Mouse (Mus musculus): ENCODE data around the gene Gm9803. TPM values are rescaled to one million over a fixed set of nuclear protein-coding genes. Genes with fewer than 3 reads are reported as not detected.

Gm9803 gene
- polyA plus RNA-seq, 1 experiment, result 112 TPM

GRCm38 (mm10) chr10:43550923-43551322 is 27.0 kb downstream of the Gm9803 start:
- WGBS, result 55% methylated on average over 3 of the region's 3 CpGs
- Histone ChIP-seq H3K27me3 (ENCODE audit: control insufficient read depth, insufficient read depth, low read length) (no peaks in the 10 kb centered on the region), H3K27ac (ENCODE audit: insufficient read depth, low read depth, low read length) (no peak overlapping the region), H3K4me1 (ENCODE audit: control insufficient read depth, insufficient read depth, insufficient read length, low read length) (no peaks in the 10 kb centered on the region), H3K4me3 (ENCODE audit: low read depth, low read length) (no peak overlapping the region), H3K36me3 (ENCODE audit: control insufficient read depth, insufficient read depth, low read length) (no peaks in the 10 kb centered on the region)
- TF ChIP-seq POLR2A (IDR thresholded peaks at IDR 0.05; ENCODE audit: low read depth, low read length), result no peak
- no peak for TF ChIP-seq CTCF (IDR thresholded peaks at IDR 0.05; ENCODE audit: extremely low read depth, insufficient read length, insufficient replicate concordance, low read depth, low read length)

DNA sequence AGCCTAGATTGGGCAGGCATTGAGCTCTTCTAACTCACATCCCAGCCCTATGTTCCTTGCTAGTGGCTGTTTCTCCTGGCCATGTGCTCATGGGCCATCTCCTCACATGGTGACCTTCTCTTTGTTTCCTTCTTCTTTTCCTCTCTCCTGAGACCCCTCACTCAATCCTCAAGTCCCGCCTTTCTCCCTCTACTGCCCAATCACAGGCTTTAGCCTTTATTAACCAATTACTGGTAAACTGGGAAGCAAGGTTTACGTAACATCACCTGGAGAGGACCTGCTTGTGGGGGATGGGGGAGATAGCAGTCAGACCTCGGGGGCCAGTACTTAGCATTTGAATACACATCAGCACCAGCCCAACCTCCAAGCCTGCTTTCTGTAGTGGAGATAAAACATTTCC is 27.5 kb downstream of the Gm9803 start:
- no peak overlapping the region for H3K4me3 ChIP-seq (ENCODE audit: low read depth, low read length)
- no peak for TF ChIP-seq CTCF (IDR thresholded peaks at IDR 0.05; ENCODE audit: extremely low read depth, insufficient read length, insufficient replicate concordance, low read depth, low read length)
- TF ChIP-seq POLR2A (IDR thresholded peaks at IDR 0.05; ENCODE audit: low read depth, low read length), result no peak
- H3K27ac ChIP-seq (ENCODE audit: insufficient read depth, low read depth, low read length), result no peak overlapping the region
- no peaks in the 10 kb centered on the region for H3K4me1 ChIP-seq (ENCODE audit: control insufficient read depth, insufficient read depth, insufficient read length, low read length)
- no peaks in the 10 kb centered on the region for H3K36me3 ChIP-seq (ENCODE audit: control insufficient read depth, insufficient read depth, low read length)
- WGBS, result 65% methylated on average over 3 of the region's 3 CpGs
- H3K27me3 ChIP-seq (ENCODE audit: control insufficient read depth, insufficient read depth, low read length), result no peaks in the 10 kb centered on the region

DNA sequence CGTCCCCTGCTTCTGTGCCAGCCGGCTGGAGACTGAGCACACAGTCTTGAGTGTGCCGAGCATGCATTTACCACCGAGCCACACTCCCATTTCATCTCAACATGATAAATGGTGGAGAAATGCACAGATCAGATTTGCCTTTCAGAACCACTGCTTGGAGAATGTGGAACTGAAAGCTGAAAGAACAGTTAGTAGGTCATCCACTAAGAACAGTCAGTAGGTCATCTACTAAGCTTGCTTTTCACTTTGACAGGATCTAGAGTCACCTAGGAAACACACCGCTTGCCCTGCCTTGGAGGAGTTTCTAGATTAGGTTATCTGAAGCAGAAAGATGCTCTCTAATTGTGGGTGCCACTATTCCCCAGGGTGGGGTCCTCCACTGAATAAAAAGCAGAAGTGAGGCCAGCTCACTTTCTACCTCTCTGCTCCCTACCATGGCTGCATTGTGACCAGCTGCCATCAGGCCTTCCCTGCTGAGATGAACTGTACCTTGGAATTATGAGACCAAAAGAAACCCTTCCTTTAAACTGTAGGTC is 33.8 kb downstream of the Gm9803 start:
- TF ChIP-seq CTCF (IDR thresholded peaks at IDR 0.05; ENCODE audit: extremely low read depth, insufficient read length, insufficient replicate concordance, low read depth, low read length) (no peak), POLR2A (IDR thresholded peaks at IDR 0.05; ENCODE audit: low read depth, low read length) (no peak)
- Histone ChIP-seq H3K4me3 (ENCODE audit: low read depth, low read length) (no peak overlapping the region), H3K27ac (ENCODE audit: insufficient read depth, low read depth, low read length) (no peak overlapping the region), H3K27me3 (ENCODE audit: control insufficient read depth, insufficient read depth, low read length) (no peaks in the 10 kb centered on the region), H3K4me1 (ENCODE audit: control insufficient read depth, insufficient read depth, insufficient read length, low read length) (no peaks in the 10 kb centered on the region), H3K36me3 (ENCODE audit: control insufficient read depth, insufficient read depth, low read length) (no peaks in the 10 kb centered on the region)
- WGBS, result 70% methylated on average over 5 of the region's 5 CpGs

- Histone ChIP-seq H3K4me1 (ENCODE audit: control insufficient read depth, insufficient read depth, insufficient read length, low read length) (no peaks in the 10 kb centered on the region), H3K4me3 (ENCODE audit: low read depth, low read length) (no peak overlapping the region), H3K27ac (ENCODE audit: insufficient read depth, low read depth, low read length) (no peak overlapping the region), H3K36me3 (ENCODE audit: control insufficient read depth, insufficient read depth, low read length) (no peaks in the 10 kb centered on the region), H3K27me3 (ENCODE audit: control insufficient read depth, insufficient read depth, low read length) (no peaks in the 10 kb centered on the region)
- TF ChIP-seq POLR2A (IDR thresholded peaks at IDR 0.05; ENCODE audit: low read depth, low read length), result no peak
- no peak for TF ChIP-seq CTCF (IDR thresholded peaks at IDR 0.05; ENCODE audit: extremely low read depth, insufficient read length, insufficient replicate concordance, low read depth, low read length)
- 77% methylated on average over 11 of the region's 11 CpGs for WGBS
Measured at GRCm38 (mm10) chr10:43559313-43559712, 35.4 kb downstream of the Gm9803 start.

- 37% methylated on average over 2 of the region's 2 CpGs for WGBS
- TF ChIP-seq POLR2A (IDR thresholded peaks at IDR 0.05; ENCODE audit: low read depth, low read length) (no peak), CTCF (IDR thresholded peaks at IDR 0.05; ENCODE audit: extremely low read depth, insufficient read length, insufficient replicate concordance, low read depth, low read length) (no peak)
Measured at GRCm38 (mm10) chr10:43560765-43561164, 36.9 kb downstream of the Gm9803 start.

GRCm38 (mm10) chr10:43561311-43561710 is 37.4 kb downstream of the Gm9803 start:
- 94% methylated on average over 2 of the region's 2 CpGs for WGBS
- no peaks in the 10 kb centered on the region for H3K27me3 ChIP-seq (ENCODE audit: control insufficient read depth, insufficient read depth, low read length)
- no peak overlapping the region for H3K27ac ChIP-seq (ENCODE audit: insufficient read depth, low read depth, low read length)
- H3K4me1 ChIP-seq (ENCODE audit: control insufficient read depth, insufficient read depth, insufficient read length, low read length), result no peaks in the 10 kb centered on the region
- H3K36me3 ChIP-seq (ENCODE audit: control insufficient read depth, insufficient read depth, low read length), result no peaks in the 10 kb centered on the region
- TF ChIP-seq CTCF (IDR thresholded peaks at IDR 0.05; ENCODE audit: extremely low read depth, insufficient read length, insufficient replicate concordance, low read depth, low read length) (no peak), POLR2A (IDR thresholded peaks at IDR 0.05; ENCODE audit: low read depth, low read length) (no peak)
- H3K4me3 ChIP-seq (ENCODE audit: low read depth, low read length), result no peak overlapping the region

More at GRCm38 (mm10) chr10:43560765-43561164, 36.9 kb downstream of the Gm9803 start:
- H3K27me3 ChIP-seq (ENCODE audit: control insufficient read depth, insufficient read depth, low read length), result no peaks in the 10 kb centered on the region
- H3K27ac ChIP-seq (ENCODE audit: insufficient read depth, low read depth, low read length), result no peak overlapping the region
- H3K36me3 ChIP-seq (ENCODE audit: control insufficient read depth, insufficient read depth, low read length), result no peaks in the 10 kb centered on the region
- H3K4me1 ChIP-seq (ENCODE audit: control insufficient read depth, insufficient read depth, insufficient read length, low read length), result no peaks in the 10 kb centered on the region
- no peak overlapping the region for H3K4me3 ChIP-seq (ENCODE audit: low read depth, low read length)

Other genes starting within 250 kb of the Gm9803 start
- gene Bend3, start 45.3 kb upstream of the Gm9803 start, polyA plus RNA-seq (2012; rRNA removed), result 1.2 and 1.8 TPM in 2 replicates
- gene 1700021F05Rik, start 16.9 kb downstream of the Gm9803 start, polyA plus RNA-seq (2012; rRNA removed), result 5.1 and 5.3 TPM in 2 replicates
- gene Cd24a, start 54.2 kb downstream of the Gm9803 start, polyA plus RNA-seq (2012; rRNA removed), result 94.9 and 147 TPM in 2 replicates